Mouse (Mus musculus) bone marrow macrophage, adult 2 months (primary cell): Measurements from ENCODE around the gene Golga2. TPM values are rescaled to one million over a fixed set of nuclear protein-coding genes. Genes with fewer than 3 reads are reported as not detected.

ENCODE experiments used
- H3K27ac ChIP-seq: 2 replicates; pipeline ENCODE4 v1.5.1; 2012; ENCODE audit warnings: low read depth, low read length; ENCODE audit not compliant: insufficient read depth
- H3K4me1 ChIP-seq: 2 replicates; pipeline ENCODE4 v1.6.1; 2012; ENCODE audit warnings: low read length; ENCODE audit not compliant: control insufficient read depth, insufficient read depth
- H3K4me3 ChIP-seq: 2 replicates; pipeline ENCODE4 v1.5.1; 2012; ENCODE audit warnings: mild to moderate bottlenecking, low read length, moderate library complexity; ENCODE audit not compliant: insufficient read depth
- CTCF ChIP-seq: IDR thresholded peaks from 2 replicates; pipeline ENCODE4 v1.5.1; 2012; ENCODE audit warnings: low read depth, mild to moderate bottlenecking, low read length, moderate library complexity
- POLR2A ChIP-seq: IDR thresholded peaks from 2 replicates; pipeline ENCODE4 v1.6.1; 2012; ENCODE audit warnings: mild to moderate bottlenecking, low read depth, low read length, borderline replicate concordance
- polyA plus RNA-seq: library from polyadenylated mRNA; stranded (reverse); fragments of >200 nt; gene quantifications from 2 replicates; pipeline ENCODE4 v1.2.4, GENCODE M21; 2012; ENCODE audit not compliant: missing spikeins, insufficient read depth, insufficient read length

The Golga2 gene
- polyA plus RNA-seq, 1 experiment = 47.3 TPM

- Histone ChIP-seq H3K27ac (no peak overlapping the region), H3K4me1 (no peaks in the 10 kb centered on the region), H3K4me3 (no peak overlapping the region)
- TF ChIP-seq POLR2A (no peak), CTCF (no peak)
Measured at GRCm38 (mm10) chr2:32253352-32253751, 33.8 kb upstream of the Golga2 start.

GRCm38 (mm10) chr2:32254563-32254962, 32.6 kb upstream of the Golga2 start:
- TF ChIP-seq CTCF = no peak
- no peak for TF ChIP-seq POLR2A
- no peak overlapping the region for H3K4me3 ChIP-seq
- H3K27ac ChIP-seq = no peak overlapping the region
- H3K4me1 ChIP-seq = peaks cover 6% of the 10 kb centered on the region

DNA sequence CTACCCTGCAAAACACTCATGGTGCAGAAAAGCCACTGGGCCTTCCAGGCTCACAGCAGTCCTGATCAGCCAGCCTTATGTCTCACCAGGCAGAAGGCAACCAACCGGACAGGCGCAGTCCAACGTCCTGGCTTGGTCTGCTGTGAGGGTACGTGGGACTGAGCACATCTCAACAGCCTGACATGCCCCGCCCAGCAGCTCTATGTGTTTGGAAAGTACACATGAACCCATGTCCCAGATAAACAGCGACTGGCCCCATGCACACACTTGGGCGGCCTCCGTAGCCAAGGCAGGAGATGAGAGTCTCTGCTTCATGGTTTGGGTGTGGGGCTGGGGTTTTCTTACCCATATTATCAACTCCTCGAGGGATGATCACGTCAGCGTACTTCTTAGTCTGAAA, 30.9 kb upstream of the Golga2 start:
- Histone ChIP-seq H3K27ac (no peak overlapping the region), H3K4me1 (peaks cover 9% of the 10 kb centered on the region), H3K4me3 (no peak overlapping the region)
- TF ChIP-seq POLR2A (no peak), CTCF (no peak)

- no peak overlapping the region for H3K27ac ChIP-seq
- TF ChIP-seq CTCF (no peak), POLR2A (no peak)
- H3K4me3 ChIP-seq = peak overlapping the region; percentile 73
- peaks cover 9% of the 10 kb centered on the region for H3K4me1 ChIP-seq
Measured at GRCm38 (mm10) chr2:32258887-32259533, 28.2 kb upstream of the Golga2 start.

DNA sequence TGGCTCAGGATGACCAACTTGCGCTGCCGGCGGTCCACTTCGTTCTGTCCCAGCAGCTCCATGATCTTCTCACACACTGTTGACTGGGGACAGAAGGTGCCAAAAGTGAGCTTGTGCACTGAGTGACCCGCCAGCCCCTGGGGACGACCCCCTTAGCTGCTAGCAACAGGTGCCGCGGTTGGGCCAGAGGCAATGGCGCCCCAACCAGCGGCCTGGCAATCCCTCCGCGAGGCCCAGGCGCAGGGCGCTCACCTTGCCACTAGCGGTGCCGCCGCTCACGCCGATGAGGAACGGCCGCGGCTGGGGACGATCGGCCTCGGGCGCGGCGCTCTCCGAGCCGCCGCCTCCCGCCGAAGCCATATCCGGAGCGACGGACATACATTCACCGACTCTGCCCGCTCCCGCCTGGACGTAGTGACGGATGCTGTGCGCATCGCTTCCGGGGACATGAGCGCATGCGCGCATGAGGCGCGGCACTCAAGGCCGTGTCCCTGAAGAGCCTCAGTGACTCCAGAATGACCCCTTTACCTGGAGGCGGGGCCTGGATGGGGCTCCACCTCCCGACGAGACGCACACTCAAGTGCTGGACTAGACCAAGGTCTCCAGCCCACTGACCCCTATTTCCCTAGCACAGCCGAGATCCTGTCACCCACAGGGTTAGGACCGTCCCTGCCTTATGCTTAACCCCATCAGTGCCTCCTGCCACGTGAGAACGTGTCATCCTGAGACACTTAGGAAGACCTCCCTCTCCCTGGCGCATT, 27.3 kb upstream of the Golga2 start, which contains the start of gene Uck1:
TSS of gene Uck1 (minus strand) at position 503 of the 761 bp plus-strand sequence.
- TF ChIP-seq POLR2A (peak; percentile 26; the same call in 1 of the 2 replicates), CTCF (no peak)
- Histone ChIP-seq H3K27ac (no peak within 1 kb of the TSS), H3K4me1 (peaks cover 9% of the 10 kb centered on the region), H3K4me3 (peak within 1 kb of the TSS; percentile 73)

DNA sequence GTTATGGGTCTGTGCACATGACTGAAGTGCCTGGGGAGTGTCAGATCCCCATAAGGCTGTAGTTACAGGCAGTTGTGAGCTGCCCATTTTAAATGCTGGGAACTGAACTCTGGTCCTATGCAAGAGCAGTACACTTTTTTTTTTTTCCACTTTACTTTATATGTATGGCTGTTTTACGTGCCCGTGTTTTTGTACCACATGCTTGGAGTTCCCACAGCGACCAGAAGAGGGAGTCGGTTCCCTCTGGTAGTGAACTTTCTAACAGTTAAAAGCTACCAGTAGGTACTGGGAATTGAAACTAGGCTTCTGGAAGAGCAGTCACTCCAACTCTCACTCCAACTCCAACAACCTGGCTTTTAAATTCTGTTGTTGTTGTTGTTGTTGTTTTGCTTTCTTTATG, 26.5 kb upstream of the Golga2 start:
- Histone ChIP-seq H3K4me3 (no peak overlapping the region), H3K4me1 (peaks cover 9% of the 10 kb centered on the region), H3K27ac (no peak overlapping the region)
- TF ChIP-seq CTCF (no peak), POLR2A (no peak)

GRCm38 (mm10) chr2:32275823-32276222, 11.4 kb upstream of the Golga2 start:
- Histone ChIP-seq H3K4me3 (no peak overlapping the region), H3K4me1 (peaks cover 6% of the 10 kb centered on the region; the same call in 1 of the 2 replicates), H3K27ac (no peak overlapping the region)
- TF ChIP-seq CTCF (no peak), POLR2A (no peak)

GRCm38 (mm10) chr2:32282289-32282688, 4.9 kb upstream of the Golga2 start:
- TF ChIP-seq CTCF = no peak
- TF ChIP-seq POLR2A = no peak
- no peak overlapping the region for H3K27ac ChIP-seq
- H3K4me3 ChIP-seq = no peak overlapping the region
- peaks cover 17% of the 10 kb centered on the region for H3K4me1 ChIP-seq

DNA sequence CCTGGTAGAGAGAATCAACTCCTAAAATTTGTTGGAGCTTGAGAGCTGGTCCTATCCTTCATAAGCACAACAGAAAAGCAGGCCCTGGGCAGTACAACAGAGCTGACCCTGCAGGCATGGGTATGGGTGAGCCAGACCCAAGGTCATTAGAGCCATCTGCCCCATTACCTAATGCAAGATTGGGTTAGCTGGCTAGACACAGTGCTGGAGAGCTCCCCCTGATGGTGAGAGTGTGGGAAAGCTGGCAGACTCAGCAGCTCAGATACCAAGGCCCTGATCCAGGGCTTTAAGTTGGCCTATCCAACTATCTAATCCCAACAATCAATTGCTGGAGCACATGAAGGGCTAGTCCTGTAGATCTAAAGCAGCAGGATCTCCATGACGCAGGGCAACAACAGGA, 4.5 kb upstream of the Golga2 start:
- peaks cover 17% of the 10 kb centered on the region for H3K4me1 ChIP-seq
- TF ChIP-seq CTCF (peak; percentile 56), POLR2A (no peak)
- H3K4me3 ChIP-seq = no peak overlapping the region
- no peak overlapping the region for H3K27ac ChIP-seq

- no peak overlapping the region for H3K4me3 ChIP-seq
- H3K27ac ChIP-seq = no peak overlapping the region
- TF ChIP-seq CTCF = no peak
- TF ChIP-seq POLR2A = no peak
- peaks cover 17% of the 10 kb centered on the region for H3K4me1 ChIP-seq
Measured at GRCm38 (mm10) chr2:32283986-32284385, 3.2 kb upstream of the Golga2 start.
